Mouse (Mus musculus): Measurements from ENCODE around the gene Pias4. TPM values are rescaled to one million over a fixed set of nuclear protein-coding genes. Genes with fewer than 3 reads are reported as not detected.
A peak's percentile ranks its signal among the peaks of the same experiment; 100 is the strongest.

The Pias4 gene
- polyA plus RNA-seq, 1 experiment from 2014 or later = 52.7 TPM

DNA sequence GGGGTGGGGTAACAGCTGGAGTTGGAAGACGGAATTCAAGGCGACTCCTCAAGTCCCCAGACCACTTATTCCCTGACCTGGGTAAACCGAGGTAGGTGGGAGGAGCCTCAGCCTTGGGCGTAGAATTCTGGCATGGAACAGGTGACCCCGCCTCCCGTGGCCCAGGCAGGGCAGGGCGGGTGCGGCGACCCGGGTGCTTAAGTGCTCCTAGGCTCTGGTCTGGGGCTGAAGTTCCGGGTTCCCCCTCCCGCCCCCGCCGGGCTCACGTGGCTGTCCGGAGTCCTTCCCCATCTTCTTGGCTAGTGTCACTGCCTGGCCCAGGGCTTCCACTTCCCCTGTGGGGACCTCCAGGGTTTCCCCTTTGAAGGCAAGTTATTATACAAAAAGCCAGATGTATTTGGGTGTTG lies 33.5 kb downstream of the Pias4 start:
- peaks cover 39% of the 10 kb centered on the region for H3K27me3 ChIP-seq (ENCODE audit: control insufficient read depth, insufficient read depth, low read length)
- DNase-seq (ENCODE audit: low spot score) (peak; percentile 23), ATAC-seq (ENCODE audit: low FRiP score) (no peak)
- H3K4me1 ChIP-seq (replicated peaks; ENCODE audit: control insufficient read depth, insufficient read depth, low read length) = peaks cover 9% of the 10 kb centered on the region
- no peak overlapping the region for H3K4me2 ChIP-seq (replicated peaks; ENCODE audit: low read depth, low read length)
- WGBS = 4% methylated on average over 16 of the region's 16 CpGs
- no peaks in the 10 kb centered on the region for H3K9me3 ChIP-seq (ENCODE audit: control insufficient read depth, low read length)
- no peak overlapping the region for H3K4me3 ChIP-seq (ENCODE audit: low read depth, low read length)
- no peak overlapping the region for H3K9ac ChIP-seq (ENCODE audit: low read depth, low read length)
- H3K36me3 ChIP-seq (ENCODE audit: control insufficient read depth, insufficient read depth, low read length) = no peaks in the 10 kb centered on the region
- no peak overlapping the region for H3K27ac ChIP-seq (ENCODE audit: low read depth, low read length)

DNA sequence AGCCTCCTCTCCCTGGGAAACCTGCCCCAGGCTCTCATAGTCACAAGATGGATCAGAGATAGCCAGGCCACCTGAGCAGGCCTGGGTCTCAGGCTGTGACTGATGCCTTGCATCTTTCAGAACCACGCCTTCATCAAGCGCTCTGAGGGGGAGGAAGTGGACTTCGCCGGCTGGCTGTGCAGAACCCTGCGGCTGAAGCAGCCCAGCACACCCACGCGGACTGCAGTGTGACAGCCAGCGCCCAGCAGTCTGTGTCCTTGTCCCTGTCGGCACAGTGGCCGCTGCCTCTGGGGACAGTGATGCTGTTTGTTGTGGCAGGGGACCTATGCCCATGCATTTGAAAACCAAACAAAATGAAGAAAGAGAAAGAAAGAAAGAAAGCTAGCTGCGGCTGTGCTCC lies 44.2 kb downstream of the Pias4 start:
- 84% methylated on average over 11 of the region's 11 CpGs for WGBS
- no peak overlapping the region for H3K4me3 ChIP-seq (ENCODE audit: low read depth, low read length)
- H3K27ac ChIP-seq (ENCODE audit: low read depth, low read length) = no peak overlapping the region
- no peaks in the 10 kb centered on the region for H3K4me1 ChIP-seq (replicated peaks; ENCODE audit: control insufficient read depth, insufficient read depth, low read length)
- H3K36me3 ChIP-seq (ENCODE audit: control insufficient read depth, insufficient read depth, low read length) = peaks cover 18% of the 10 kb centered on the region; the same call in 1 of the 2 replicates
- peaks cover 2% of the 10 kb centered on the region for H3K27me3 ChIP-seq (ENCODE audit: control insufficient read depth, insufficient read depth, low read length)
- no peak overlapping the region for H3K4me2 ChIP-seq (replicated peaks; ENCODE audit: low read depth, low read length)
- DNase-seq (ENCODE audit: low spot score) (no peak), ATAC-seq (ENCODE audit: low FRiP score) (no peak)
- H3K9me3 ChIP-seq (ENCODE audit: control insufficient read depth, low read length) = no peaks in the 10 kb centered on the region
- H3K9ac ChIP-seq (ENCODE audit: low read depth, low read length) = no peak overlapping the region

DNA sequence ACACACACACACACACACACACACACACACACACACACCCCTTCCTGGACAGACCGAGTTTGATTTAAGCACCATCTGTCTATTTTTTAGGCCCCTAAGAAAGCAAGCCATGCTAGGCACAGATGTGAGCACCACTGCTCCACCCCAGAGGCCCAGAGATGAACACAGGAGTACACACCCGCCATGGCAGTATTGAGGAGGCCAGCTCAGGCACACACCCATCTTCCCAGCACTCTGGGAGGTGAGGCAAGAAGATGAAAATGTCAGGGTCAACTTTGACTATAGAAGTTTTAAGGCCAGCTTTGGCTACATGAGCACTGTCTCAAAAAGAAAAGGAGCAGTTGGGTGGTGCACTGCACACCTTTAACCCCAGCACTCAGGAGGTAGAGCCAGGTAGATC lies 44.8 kb downstream of the Pias4 start:
- Histone ChIP-seq H3K4me2 (replicated peaks; ENCODE audit: low read depth, low read length) (no peak overlapping the region), H3K9me3 (ENCODE audit: control insufficient read depth, low read length) (no peaks in the 10 kb centered on the region), H3K4me1 (replicated peaks; ENCODE audit: control insufficient read depth, insufficient read depth, low read length) (no peaks in the 10 kb centered on the region), H3K9ac (ENCODE audit: low read depth, low read length) (no peak overlapping the region), H3K27ac (ENCODE audit: low read depth, low read length) (no peak overlapping the region), H3K27me3 (ENCODE audit: control insufficient read depth, insufficient read depth, low read length) (no peaks in the 10 kb centered on the region), H3K36me3 (ENCODE audit: control insufficient read depth, insufficient read depth, low read length) (peaks cover 21% of the 10 kb centered on the region), H3K4me3 (ENCODE audit: low read depth, low read length) (no peak overlapping the region)
- no peak for DNase-seq (ENCODE audit: low spot score)
- WGBS = 83% methylated on average over 2 of the region's 2 CpGs
- no peak for ATAC-seq (ENCODE audit: low FRiP score)

DNA sequence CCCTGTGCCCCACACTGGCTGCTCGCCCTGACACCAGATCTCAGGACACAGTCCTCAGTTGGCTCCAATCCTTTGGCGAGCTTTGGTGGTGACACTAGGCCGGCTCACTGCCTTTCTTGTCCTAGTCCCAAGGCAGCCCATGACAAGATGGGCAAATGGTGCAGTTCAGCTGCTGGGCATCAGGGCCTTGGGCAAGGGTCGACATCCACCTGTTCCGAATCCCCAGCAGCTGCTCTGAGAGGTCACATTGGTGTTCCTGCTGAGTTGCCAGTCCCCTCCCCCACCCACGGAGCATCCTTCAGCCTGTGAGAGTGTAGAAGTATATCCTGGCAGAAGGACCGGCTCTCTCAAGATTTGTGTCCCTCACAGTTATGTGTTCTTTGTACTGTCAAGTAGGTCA lies 47.1 kb downstream of the Pias4 start:
- Histone ChIP-seq H3K4me1 (replicated peaks; ENCODE audit: control insufficient read depth, insufficient read depth, low read length) (no peaks in the 10 kb centered on the region), H3K36me3 (ENCODE audit: control insufficient read depth, insufficient read depth, low read length) (peaks cover 28% of the 10 kb centered on the region), H3K27ac (ENCODE audit: low read depth, low read length) (no peak overlapping the region), H3K4me3 (ENCODE audit: low read depth, low read length) (no peak overlapping the region), H3K4me2 (replicated peaks; ENCODE audit: low read depth, low read length) (no peak overlapping the region), H3K9ac (ENCODE audit: low read depth, low read length) (no peak overlapping the region), H3K9me3 (ENCODE audit: control insufficient read depth, low read length) (no peaks in the 10 kb centered on the region), H3K27me3 (ENCODE audit: control insufficient read depth, insufficient read depth, low read length) (no peaks in the 10 kb centered on the region)
- no peak for ATAC-seq (ENCODE audit: low FRiP score)
- DNase-seq (ENCODE audit: low spot score) = no peak
- 94% methylated on average over 7 of the region's 7 CpGs for WGBS

DNA sequence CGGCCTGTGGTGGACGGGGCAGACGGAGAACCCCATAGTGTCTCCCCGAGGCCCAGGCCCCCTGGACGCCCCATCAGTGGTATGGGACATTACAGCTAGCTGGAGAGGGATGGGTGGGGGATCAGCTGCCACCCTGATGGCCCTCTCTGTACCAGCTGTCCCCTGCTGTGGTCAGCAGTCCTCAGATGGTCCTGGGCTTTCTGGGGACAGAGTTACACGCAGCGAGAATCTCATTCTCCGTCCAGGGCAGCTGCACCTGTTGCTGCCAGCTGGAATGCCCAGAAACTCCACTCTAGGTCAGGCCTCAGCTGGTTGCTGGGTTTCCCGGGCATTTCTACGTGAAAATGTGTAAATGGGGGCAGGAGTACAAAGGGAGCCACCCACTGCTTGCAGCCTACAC lies 48.1 kb downstream of the Pias4 start:
- DNase-seq (ENCODE audit: low spot score) = no peak
- H3K4me3 ChIP-seq (ENCODE audit: low read depth, low read length) = no peak overlapping the region
- 97% methylated on average over 10 of the region's 10 CpGs for WGBS
- H3K36me3 ChIP-seq (ENCODE audit: control insufficient read depth, insufficient read depth, low read length) = peaks cover 31% of the 10 kb centered on the region
- no peaks in the 10 kb centered on the region for H3K27me3 ChIP-seq (ENCODE audit: control insufficient read depth, insufficient read depth, low read length)
- H3K9ac ChIP-seq (ENCODE audit: low read depth, low read length) = no peak overlapping the region
- no peak overlapping the region for H3K4me2 ChIP-seq (replicated peaks; ENCODE audit: low read depth, low read length)
- H3K9me3 ChIP-seq (ENCODE audit: control insufficient read depth, low read length) = no peaks in the 10 kb centered on the region
- H3K27ac ChIP-seq (ENCODE audit: low read depth, low read length) = no peak overlapping the region
- H3K4me1 ChIP-seq (replicated peaks; ENCODE audit: control insufficient read depth, insufficient read depth, low read length) = no peaks in the 10 kb centered on the region
- ATAC-seq (ENCODE audit: low FRiP score) = no peak

DNA sequence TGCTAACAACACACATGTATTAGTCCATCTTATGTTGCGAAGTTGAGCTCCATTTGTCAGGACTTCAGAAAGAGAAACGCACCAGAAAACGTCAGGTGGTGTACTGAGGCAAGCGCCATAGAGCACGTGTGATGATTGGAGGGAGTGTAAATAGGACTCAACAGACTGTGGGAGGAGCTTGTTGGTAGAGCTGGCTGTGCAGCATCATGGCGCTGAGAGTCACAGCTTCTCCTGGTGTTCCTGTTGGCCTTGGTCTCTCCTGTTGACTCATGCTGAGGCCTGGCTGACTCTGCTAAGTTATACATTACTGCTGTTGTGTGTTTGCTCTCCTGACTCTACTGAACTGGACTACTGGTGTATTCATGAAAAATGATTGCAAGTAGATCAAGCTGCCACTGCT lies 54.8 kb downstream of the Pias4 start:
- H3K4me1 ChIP-seq (replicated peaks; ENCODE audit: control insufficient read depth, insufficient read depth, low read length) = no peaks in the 10 kb centered on the region
- H3K9ac ChIP-seq (ENCODE audit: low read depth, low read length) = no peak overlapping the region
- no peak for DNase-seq (ENCODE audit: low spot score)
- 88% methylated on average over 6 of the region's 6 CpGs for WGBS
- ATAC-seq (ENCODE audit: low FRiP score) = no peak
- H3K4me2 ChIP-seq (replicated peaks; ENCODE audit: low read depth, low read length) = no peak overlapping the region
- H3K27me3 ChIP-seq (ENCODE audit: control insufficient read depth, insufficient read depth, low read length) = no peaks in the 10 kb centered on the region
- no peaks in the 10 kb centered on the region for H3K9me3 ChIP-seq (ENCODE audit: control insufficient read depth, low read length)
- H3K4me3 ChIP-seq (ENCODE audit: low read depth, low read length) = no peak overlapping the region
- peaks cover 32% of the 10 kb centered on the region for H3K36me3 ChIP-seq (ENCODE audit: control insufficient read depth, insufficient read depth, low read length)
- H3K27ac ChIP-seq (ENCODE audit: low read depth, low read length) = no peak overlapping the region

DNA sequence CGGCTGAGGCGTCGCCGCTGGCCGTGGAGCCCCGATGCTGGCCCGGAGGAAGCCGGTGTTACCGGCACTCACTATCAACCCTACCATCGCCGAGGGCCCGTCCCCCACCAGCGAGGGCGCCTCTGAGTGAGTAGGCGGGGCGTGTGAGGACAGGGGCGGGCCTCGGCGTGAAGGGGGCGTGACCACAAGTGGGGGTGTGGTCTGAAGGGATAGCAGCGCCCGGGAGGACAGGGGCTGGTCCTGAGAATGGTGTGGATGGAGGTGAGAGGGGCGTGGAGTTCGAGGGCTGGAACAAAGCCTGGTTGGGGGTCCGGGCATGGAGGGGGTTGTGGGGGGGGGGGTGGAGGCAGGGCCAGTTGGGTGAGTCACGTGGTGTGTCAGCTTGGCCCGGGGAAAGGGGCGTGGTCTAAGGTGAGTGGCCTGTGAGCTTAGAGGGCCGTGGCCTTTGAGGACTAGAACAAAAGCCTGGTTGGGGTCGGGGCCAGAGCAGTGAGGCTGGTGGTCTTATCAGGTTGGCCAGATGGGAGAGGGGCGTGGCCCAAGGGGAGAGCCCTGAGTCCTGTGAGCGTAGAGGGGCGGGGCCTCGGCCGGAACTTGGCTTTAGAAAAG lies 61.5 kb downstream of the Pias4 start:
- Histone ChIP-seq H3K4me2 (replicated peaks; ENCODE audit: low read depth, low read length) (peak overlapping the region; percentile 50), H3K4me3 (ENCODE audit: low read depth, low read length) (peak overlapping the region; percentile 83), H3K9ac (ENCODE audit: low read depth, low read length) (peak overlapping the region; percentile 94), H3K4me1 (replicated peaks; ENCODE audit: control insufficient read depth, insufficient read depth, low read length) (peaks cover 8% of the 10 kb centered on the region), H3K36me3 (ENCODE audit: control insufficient read depth, insufficient read depth, low read length) (peaks cover 15% of the 10 kb centered on the region), H3K27me3 (ENCODE audit: control insufficient read depth, insufficient read depth, low read length) (no peaks in the 10 kb centered on the region), H3K9me3 (ENCODE audit: control insufficient read depth, low read length) (no peaks in the 10 kb centered on the region), H3K27ac (ENCODE audit: low read depth, low read length) (peak overlapping the region; percentile 99)
- ATAC-seq (ENCODE audit: low FRiP score) (peak; percentile 91), DNase-seq (ENCODE audit: low spot score) (peak; percentile 90)
- WGBS = under 1% methylated on average over 35 of the region's 35 CpGs

DNA sequence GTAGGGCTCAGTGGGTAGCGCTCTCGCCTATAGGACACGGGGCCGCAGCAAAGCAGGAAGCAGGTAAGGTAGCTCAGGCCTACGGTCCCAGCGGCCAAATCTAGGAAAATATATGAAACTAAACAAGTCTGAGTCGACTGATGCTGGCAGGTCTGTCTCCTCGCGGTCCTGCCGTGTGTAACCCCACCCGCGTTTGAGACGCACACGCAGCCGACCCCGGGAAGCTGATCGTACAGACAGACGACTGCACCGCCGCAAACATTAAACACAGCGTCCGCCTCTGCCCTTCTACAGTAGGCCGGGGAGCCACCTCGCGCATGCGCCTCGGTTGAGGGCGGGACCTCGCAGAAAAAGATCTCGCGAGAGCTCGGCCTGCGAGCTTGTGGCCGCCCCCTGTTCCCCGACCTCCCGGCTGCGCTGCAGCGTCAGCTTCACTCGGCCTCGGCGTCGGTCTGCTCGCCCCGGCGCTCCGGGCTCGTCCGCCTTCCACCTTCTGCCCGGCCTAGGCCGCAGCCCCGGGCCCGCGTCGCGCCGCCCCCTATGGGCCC lies 62.1 kb downstream of the Pias4 start, which contains the start of gene Map2k2:
Gene Map2k2 (plus strand): TSS at position 351 of the 548 bp plus-strand sequence.
- peaks cover 8% of the 10 kb centered on the region for H3K4me1 ChIP-seq (replicated peaks; ENCODE audit: control insufficient read depth, insufficient read depth, low read length)
- peak within 1 kb of the TSS; percentile 94 for H3K9ac ChIP-seq (ENCODE audit: low read depth, low read length)
- H3K27me3 ChIP-seq (ENCODE audit: control insufficient read depth, insufficient read depth, low read length) = no peaks in the 10 kb centered on the region
- under 1% methylated on average over 56 of the region's 56 CpGs for WGBS
- ATAC-seq (ENCODE audit: low FRiP score) = peak; percentile 93
- no peaks in the 10 kb centered on the region for H3K9me3 ChIP-seq (ENCODE audit: control insufficient read depth, low read length)
- H3K4me3 ChIP-seq (ENCODE audit: low read depth, low read length) = peak within 1 kb of the TSS; percentile 83
- H3K36me3 ChIP-seq (ENCODE audit: control insufficient read depth, insufficient read depth, low read length) = peaks cover 14% of the 10 kb centered on the region
- H3K4me2 ChIP-seq (replicated peaks; ENCODE audit: low read depth, low read length) = peak within 1 kb of the TSS; percentile 50
- H3K27ac ChIP-seq (ENCODE audit: low read depth, low read length) = peak within 1 kb of the TSS; percentile 99
- DNase-seq (ENCODE audit: low spot score) = peak; percentile 99

Measured in hindbrain, embryonic 11.5 days (tissue).